Comparison of ENCODE assay signal across 12 mouse cellular contexts in genomic region chr9:119823722-119824121, GRCm38 (mm10). TPM values are rescaled to one million over a fixed set of nuclear protein-coding genes. Genes with fewer than 3 reads are reported as not detected.
A peak's percentile ranks its signal among the peaks of the same experiment; 100 is the strongest.
DNase-seq lines count a peak whose midpoint lies in the region; ATAC-seq lines count a peak whose summit lies in the region.
"Had no signal": no experiment of that assay in that cellular context is flagged by ENCODE, and none has a peak within 500 bp of the region (broad histone marks: within the 10 kb centered on the region; RNA-seq: fewer than 3 reads in every experiment).

No protein-coding gene starts in this region.

- H3K9me3 ChIP-seq in forebrain, embryonic 14.5 days (replicated peaks; ENCODE audit: control insufficient read depth, low read length), result no peaks in the 10 kb centered on the region
- H3K9me3 ChIP-seq in forebrain, embryonic 13.5 days (replicated peaks), result no peaks in the 10 kb centered on the region
- no peaks in the 10 kb centered on the region for H3K9me3 ChIP-seq in megakaryocyte, embryonic 14.5 days
- H3K9me3 ChIP-seq in limb, embryonic 12.5 days, result no peaks in the 10 kb centered on the region
- H3K9me3 ChIP-seq in hindbrain, embryonic 10.5 days, result no peaks in the 10 kb centered on the region
- H3K9me3 ChIP-seq: limb, embryonic 15.5 days had no signal

- no peak overlapping the region for H3K4me3 ChIP-seq in forebrain, embryonic 14.5 days (ENCODE audit: low read depth, low read length)
- no peak overlapping the region for H3K4me3 ChIP-seq in forebrain, embryonic 13.5 days
- H3K4me3 ChIP-seq in megakaryocyte, embryonic 14.5 days (replicated peaks), result peak overlapping the region; percentile 67
- no peak overlapping the region for H3K4me3 ChIP-seq in limb, embryonic 12.5 days (replicated peaks)
- H3K4me3 ChIP-seq in hindbrain, embryonic 10.5 days, result no peak overlapping the region
- H3K4me3 ChIP-seq: limb, embryonic 15.5 days had no signal

- H3K27me3 ChIP-seq in forebrain, embryonic 14.5 days (replicated peaks; ENCODE audit: control insufficient read depth, insufficient read depth, low read length), result no peaks in the 10 kb centered on the region
- H3K27me3 ChIP-seq in forebrain, embryonic 13.5 days, result no peaks in the 10 kb centered on the region
- peaks cover 32% of the 10 kb centered on the region for H3K27me3 ChIP-seq in megakaryocyte, embryonic 14.5 days (replicated peaks)
- H3K27me3 ChIP-seq in limb, embryonic 12.5 days, result no peaks in the 10 kb centered on the region
- no peaks in the 10 kb centered on the region for H3K27me3 ChIP-seq in hindbrain, embryonic 10.5 days (ENCODE audit: insufficient read depth, poor library complexity, severe bottlenecking)
- H3K27me3 ChIP-seq: limb, embryonic 15.5 days had no signal

- DNase-seq in forebrain, embryonic 14.5 days (ENCODE audit: low spot score), result peak; percentile 58
- no peak for DNase-seq in adrenal gland, adult 2 months
- DNase-seq in hindbrain, embryonic 10.5 days (ENCODE audit: low spot score), result no peak
- DNase-seq in right cerebral cortex, adult 18-20 months, result no peak
- DNase-seq: cerebellum, adult 9-10 months; kidney, postnatal 36 days had no signal

- peaks cover 3% of the 10 kb centered on the region for H3K4me1 ChIP-seq in forebrain, embryonic 14.5 days (ENCODE audit: control insufficient read depth, insufficient read depth, low read length)
- peaks cover 17% of the 10 kb centered on the region for H3K4me1 ChIP-seq in forebrain, embryonic 13.5 days
- peaks cover 13% of the 10 kb centered on the region for H3K4me1 ChIP-seq in megakaryocyte, embryonic 14.5 days
- H3K4me1 ChIP-seq in limb, embryonic 12.5 days (replicated peaks), result peaks cover 27% of the 10 kb centered on the region
- no peaks in the 10 kb centered on the region for H3K4me1 ChIP-seq in hindbrain, embryonic 10.5 days (replicated peaks)

- ATAC-seq in forebrain, embryonic 14.5 days, result peak; percentile 40; the same call in 1 of the 2 replicates
- ATAC-seq in forebrain, embryonic 13.5 days, result no peak; the same call in 1 of the 2 replicates
- no peak for ATAC-seq in megakaryocyte, adult 5-6 weeks (ENCODE audit: poor library complexity, severe bottlenecking)
- no peak for ATAC-seq in limb, embryonic 12.5 days (ENCODE audit: insufficient number of reproducible peaks, insufficient read depth, low FRiP score, low TSS enrichment, low read depth)

- 72% methylated on average over 9 of the region's 9 CpGs for WGBS in forebrain, embryonic 14.5 days
- 72% methylated on average over 9 of the region's 9 CpGs for WGBS in forebrain, embryonic 13.5 days
- WGBS in limb, embryonic 12.5 days, result 39% methylated on average over 9 of the region's 9 CpGs
- 88% methylated on average over 9 of the region's 9 CpGs for WGBS in hindbrain, embryonic 10.5 days

- H3K9ac ChIP-seq in forebrain, embryonic 14.5 days (ENCODE audit: low read length), result no peak overlapping the region
- H3K9ac ChIP-seq in forebrain, embryonic 13.5 days, result no peak overlapping the region
- H3K9ac ChIP-seq in limb, embryonic 12.5 days (replicated peaks), result no peak overlapping the region
- H3K9ac ChIP-seq: limb, embryonic 15.5 days had no signal

- no peak overlapping the region for H3K4me2 ChIP-seq in forebrain, embryonic 14.5 days (ENCODE audit: low read length)
- H3K4me2 ChIP-seq in forebrain, embryonic 13.5 days, result no peak overlapping the region
- peak overlapping the region; percentile 15 for H3K4me2 ChIP-seq in limb, embryonic 12.5 days
- H3K4me2 ChIP-seq: limb, embryonic 15.5 days had no signal

- H3K36me3 ChIP-seq in forebrain, embryonic 14.5 days (ENCODE audit: control insufficient read depth, insufficient read depth, low read length), result no peaks in the 10 kb centered on the region
- H3K36me3 ChIP-seq in forebrain, embryonic 13.5 days (ENCODE audit: poor library complexity, severe bottlenecking), result no peaks in the 10 kb centered on the region
- H3K36me3 ChIP-seq in megakaryocyte, embryonic 14.5 days (replicated peaks; ENCODE audit: low read length), result no peaks in the 10 kb centered on the region
- no peaks in the 10 kb centered on the region for H3K36me3 ChIP-seq in limb, embryonic 12.5 days
- no peaks in the 10 kb centered on the region for H3K36me3 ChIP-seq in hindbrain, embryonic 10.5 days
- H3K36me3 ChIP-seq: limb, embryonic 15.5 days had no signal

- H3K27ac ChIP-seq in forebrain, embryonic 14.5 days (ENCODE audit: low read depth, low read length), result no peak overlapping the region; the same call in 1 of the 2 replicates
- no peak overlapping the region for H3K27ac ChIP-seq in forebrain, embryonic 13.5 days
- H3K27ac ChIP-seq in limb, embryonic 12.5 days, result 0 out of 2 replicates have a peak overlapping the region, but pooled peaks have one; percentile 12
- no peak overlapping the region for H3K27ac ChIP-seq in hindbrain, embryonic 10.5 days
- H3K27ac ChIP-seq: limb, embryonic 15.5 days; macrophage had no signal

RNA-seq across cellular contexts. Expression of gene Scn11a, which starts 1.5 kb away (rescaled TPM):
- 0.14 and 0.15 TPM in 2 replicates for polyA plus RNA-seq in forebrain, embryonic 14.5 days (2014; fragmentation: Nextera tagmentation; extraction: Ambion mirVana)
- 0.30 and 0.38 TPM in 2 replicates for polyA plus RNA-seq in forebrain, embryonic 13.5 days (2015; fragmentation: Nextera tagmentation; extraction: Ambion mirVana)
- not detected in 2 replicates for polyA plus RNA-seq in megakaryocyte, embryonic 14.5 days (2012; ENCODE audit: insufficient read depth, low replicate concordance)
- not detected in 2 replicates for total RNA-seq in megakaryocyte, adult 5-6 weeks (2015)
- total RNA-seq in megakaryocyte, adult 5-6 weeks (2017), result not detected in 2 replicates
- polyA plus RNA-seq in limb, embryonic 12.5 days (2016; fragmentation: Nextera tagmentation; extraction: Ambion mirVana), result 0.22 and 0.28 TPM in 2 replicates
- total RNA-seq in adrenal gland, adult 2 months (2021), result not detected
- polyA plus RNA-seq in adrenal gland, adult 2 months (2012; rRNA removed), result not detected in 2 replicates
- polyA plus RNA-seq in hindbrain, embryonic 10.5 days (2016; fragmentation: Nextera tagmentation; extraction: Ambion mirVana), result 0.08 and 0.10 TPM in 2 replicates
- polyA plus RNA-seq: macrophage had no signal
